In the genomic region with DNA sequence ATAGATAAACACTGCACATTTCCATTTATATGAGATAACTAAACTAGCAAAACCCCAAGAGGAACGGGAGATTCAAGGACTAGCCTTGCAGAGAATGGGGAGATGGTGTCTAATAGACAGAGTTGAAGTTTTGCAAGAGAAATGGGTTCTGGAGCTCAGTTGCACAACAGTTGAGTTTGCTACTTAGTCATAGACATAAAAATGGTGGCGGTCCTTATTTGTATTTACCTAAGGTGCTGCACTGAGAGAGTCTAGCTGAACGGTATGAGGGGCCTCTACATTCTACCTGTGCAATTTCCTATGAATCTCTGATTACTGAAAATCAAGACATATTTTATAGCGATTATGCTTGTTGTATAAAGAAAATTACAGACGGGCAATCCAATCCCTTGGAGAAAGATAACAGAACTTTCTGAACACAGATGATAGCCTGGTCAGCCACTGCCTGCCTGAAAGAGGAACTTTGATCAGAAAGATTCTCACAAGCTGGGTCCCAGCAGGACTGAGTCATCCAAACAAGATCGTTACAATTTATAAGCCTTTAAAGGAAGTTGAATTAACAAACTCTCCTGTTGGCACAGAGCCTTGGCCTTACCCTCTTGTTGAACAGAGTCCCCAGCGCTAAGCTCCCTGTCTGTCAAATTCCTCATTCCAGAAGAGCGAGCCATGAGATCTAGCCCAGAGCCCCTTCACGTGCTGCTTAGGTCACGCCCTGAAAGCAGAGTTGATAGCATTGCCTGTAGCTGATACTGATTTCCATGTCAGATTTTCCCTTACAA, we compare ENCODE assay signal across 23 mouse cellular contexts. TPM values are rescaled to one million over a fixed set of nuclear protein-coding genes. Genes with fewer than 3 reads are reported as not detected.
DNase-seq lines count a peak whose midpoint lies in the region; ATAC-seq and TF ChIP-seq lines count a peak whose summit lies in the region.
"Had no signal": no experiment of that assay in that cellular context is flagged by ENCODE, and none has a peak within 500 bp of the region (broad histone marks: within the 10 kb centered on the region; RNA-seq: fewer than 3 reads in every experiment).

No protein-coding gene starts in this region.

- ATAC-seq in lung, postnatal 0 days: peak; percentile 56
- ATAC-seq in stomach, postnatal 0 days (ENCODE audit: low FRiP score, low TSS enrichment): no peak
- ATAC-seq in erythroblast, adult 5-6 weeks (replicated peaks; ENCODE audit: low FRiP score, poor library complexity, severe bottlenecking): no peak
- ATAC-seq: forebrain, embryonic 15.5 days; midbrain, embryonic 13.5 days had no signal

- TF ChIP-seq POLR2A in bone marrow macrophage, adult 2 months (IDR thresholded peaks at IDR 0.05; ENCODE audit: borderline replicate concordance, low read depth, low read length): no peak

- TF ChIP-seq EP300 in lung, postnatal 0 days (IDR thresholded peaks at IDR 0.05): no peak
- no peak for TF ChIP-seq EP300 in stomach, postnatal 0 days (optimal IDR thresholded peaks at IDR 0.05)

- DNase-seq in urinary bladder, adult 18-20 months (ENCODE audit: low spot score in 2 of 2): peak; percentile 18 to 30
- DNase-seq in urinary bladder, postnatal 10 days (ENCODE audit: low spot score): no peak
- DNase-seq in lung, postnatal 0 days (ENCODE audit: low spot score): peak; percentile 61
- peak; percentile 23 for DNase-seq in stomach, postnatal 0 days (ENCODE audit: low spot score)
- DNase-seq in kidney, postnatal 25 days: no peak
- no peak for DNase-seq in cerebellum, adult 18-20 months
- DNase-seq: cerebellum, postnatal 14 days; kidney, adult 9 months; layer of hippocampus, adult 9-11 months; left cerebral cortex, postnatal 4 days; retina, postnatal 1 day; thymus, adult 2 months had no signal

- peak overlapping the region; percentile 4 for H3K4me3 ChIP-seq in bone marrow macrophage, adult 2 months (ENCODE audit: insufficient read depth, low read length)
- H3K4me3 ChIP-seq in lung, postnatal 0 days (ENCODE audit: low read depth, low read length): no peak overlapping the region
- no peak overlapping the region for H3K4me3 ChIP-seq in stomach, postnatal 0 days (ENCODE audit: low read depth, low read length)
- H3K4me3 ChIP-seq: embryonic facial prominence, embryonic 13.5 days; forebrain, embryonic 15.5 days; heart, embryonic 13.5 days; hindbrain, embryonic 12.5 days; liver, embryonic 15.5 days; midbrain, embryonic 13.5 days; neural tube, embryonic 13.5 days had no signal

- H3K9ac ChIP-seq in lung, postnatal 0 days (replicated peaks; ENCODE audit: low read depth): no peak overlapping the region
- H3K9ac ChIP-seq in stomach, postnatal 0 days (ENCODE audit: low read length): no peak overlapping the region
- H3K9ac ChIP-seq: embryonic facial prominence, embryonic 13.5 days; forebrain, embryonic 15.5 days; heart, embryonic 13.5 days; hindbrain, embryonic 12.5 days; liver, embryonic 15.5 days; midbrain, embryonic 13.5 days; neural tube, embryonic 13.5 days had no signal

- H3K4me1 ChIP-seq in bone marrow macrophage, adult 2 months (ENCODE audit: control insufficient read depth, insufficient read depth, low read length): peaks cover 30% of the 10 kb centered on the region
- H3K4me1 ChIP-seq in lung, postnatal 0 days (ENCODE audit: insufficient read depth, low read depth, low read length): peaks cover 3% of the 10 kb centered on the region; the same call in 1 of the 2 replicates
- H3K4me1 ChIP-seq in stomach, postnatal 0 days (replicated peaks; ENCODE audit: control insufficient read depth, insufficient read depth): no peaks in the 10 kb centered on the region
- H3K4me1 ChIP-seq: embryonic facial prominence, embryonic 13.5 days; forebrain, embryonic 15.5 days; hindbrain, embryonic 12.5 days; liver, embryonic 15.5 days; midbrain, embryonic 13.5 days; neural tube, embryonic 13.5 days had no signal

- 48% methylated on average over 10 of the region's 10 CpGs for WGBS in lung, postnatal 0 days
- WGBS in stomach, postnatal 0 days: 50% methylated on average over 10 of the region's 10 CpGs

- TF ChIP-seq CTCF in bone marrow macrophage, adult 2 months (IDR thresholded peaks at IDR 0.05; ENCODE audit: low read depth, low read length): no peak
- TF ChIP-seq CTCF in lung, postnatal 0 days (IDR thresholded peaks at IDR 0.05): no peak
- no peak for TF ChIP-seq CTCF in stomach, postnatal 0 days (IDR thresholded peaks at IDR 0.05; ENCODE audit: low read depth)

- H3K27me3 ChIP-seq in lung, postnatal 0 days (replicated peaks; ENCODE audit: insufficient read depth, low read length): no peaks in the 10 kb centered on the region
- no peaks in the 10 kb centered on the region for H3K27me3 ChIP-seq in stomach, postnatal 0 days (ENCODE audit: control insufficient read depth, insufficient read depth, low read length)
- H3K27me3 ChIP-seq: CH12.LX; embryonic facial prominence, embryonic 13.5 days; forebrain, embryonic 15.5 days; heart, embryonic 13.5 days; hindbrain, embryonic 12.5 days; liver, embryonic 15.5 days; midbrain, embryonic 13.5 days; neural tube, embryonic 13.5 days had no signal

- no peak overlapping the region for H3K4me2 ChIP-seq in lung, postnatal 0 days (replicated peaks; ENCODE audit: low read depth, low read length)
- H3K4me2 ChIP-seq in stomach, postnatal 0 days (replicated peaks; ENCODE audit: low read depth): no peak overlapping the region
- H3K4me2 ChIP-seq: embryonic facial prominence, embryonic 13.5 days; forebrain, embryonic 15.5 days; heart, embryonic 13.5 days; hindbrain, embryonic 12.5 days; liver, embryonic 15.5 days; midbrain, embryonic 13.5 days; neural tube, embryonic 13.5 days had no signal

- H3K27ac ChIP-seq in bone marrow macrophage, adult 2 months (ENCODE audit: insufficient read depth, low read depth, low read length): peak overlapping the region; percentile 73
- H3K27ac ChIP-seq in lung, postnatal 0 days (ENCODE audit: low read length): no peak overlapping the region
- H3K27ac ChIP-seq in stomach, postnatal 0 days (replicated peaks): no peak overlapping the region
- H3K27ac ChIP-seq: embryonic facial prominence, embryonic 13.5 days; forebrain, embryonic 15.5 days; heart, embryonic 13.5 days; hindbrain, embryonic 12.5 days; liver, embryonic 15.5 days; midbrain, embryonic 13.5 days; neural tube, embryonic 13.5 days had no signal

- no peaks in the 10 kb centered on the region for H3K36me3 ChIP-seq in lung, postnatal 0 days (ENCODE audit: insufficient read depth, low read length)
- H3K36me3 ChIP-seq in stomach, postnatal 0 days (ENCODE audit: control insufficient read depth, insufficient read depth, low read length): no peaks in the 10 kb centered on the region
- H3K36me3 ChIP-seq: embryonic facial prominence, embryonic 13.5 days; forebrain, embryonic 15.5 days; heart, embryonic 13.5 days; hindbrain, embryonic 12.5 days; liver, embryonic 15.5 days; midbrain, embryonic 13.5 days; neural tube, embryonic 13.5 days had no signal

- H3K9me3 ChIP-seq in lung, postnatal 0 days (ENCODE audit: low read length): no peaks in the 10 kb centered on the region
- no peaks in the 10 kb centered on the region for H3K9me3 ChIP-seq in stomach, postnatal 0 days (ENCODE audit: control insufficient read depth, low read length)
- H3K9me3 ChIP-seq: embryonic facial prominence, embryonic 13.5 days; forebrain, embryonic 15.5 days; heart, embryonic 13.5 days; hindbrain, embryonic 12.5 days; liver, embryonic 15.5 days; midbrain, embryonic 13.5 days; neural tube, embryonic 13.5 days had no signal

RNA-seq across cellular contexts. Expression of a gene that starts 37.3 kb away (rescaled TPM):
- polyA plus RNA-seq in bone marrow macrophage, adult 2 months (2012; ENCODE audit: insufficient read depth, insufficient read length, missing spikeins): 41.1 and 49.4 TPM in 2 replicates
- polyA plus RNA-seq in lung, postnatal 0 days (2015; fragmentation: Nextera tagmentation; extraction: Ambion mirVana): 34.1 and 35.7 TPM in 2 replicates
- polyA plus RNA-seq in stomach, postnatal 0 days (2015; fragmentation: Nextera tagmentation; extraction: Ambion mirVana): 26.7 and 29.7 TPM in 2 replicates
- 6.9 and 7.5 TPM in 2 replicates for total RNA-seq in erythroblast, adult 5-6 weeks (2015; ENCODE audit: low replicate concordance)
- total RNA-seq in erythroblast, adult 5-6 weeks (2017; ENCODE audit: low replicate concordance): 2.2 TPM in 1 of 2 replicates, not detected in the other

RNA-seq across cellular contexts. Expression of a gene that starts 37.8 kb away (rescaled TPM):
- 0.84 and 0.97 TPM in 2 replicates for polyA plus RNA-seq in bone marrow macrophage, adult 2 months (2012; ENCODE audit: insufficient read depth, insufficient read length, missing spikeins)
- 0.26 and 0.29 TPM in 2 replicates for polyA plus RNA-seq in lung, postnatal 0 days (2015; fragmentation: Nextera tagmentation; extraction: Ambion mirVana)
- 0.07 and 0.21 TPM in 2 replicates for polyA plus RNA-seq in stomach, postnatal 0 days (2015; fragmentation: Nextera tagmentation; extraction: Ambion mirVana)
- total RNA-seq in erythroblast, adult 5-6 weeks (2015; ENCODE audit: low replicate concordance): not detected in 2 replicates
- not detected in 2 replicates for total RNA-seq in erythroblast, adult 5-6 weeks (2017; ENCODE audit: low replicate concordance)
- total RNA-seq: CH12.LX; gastrocnemius, adult 8-10 months had no signal
- polyA plus RNA-seq: heart, embryonic 13.5 days; liver, embryonic 15.5 days; thymus, adult 2 months had no signal

Comparison
In these comparisons a context has a peak if more than half of its experiments do, and no peak if none do; other contexts are left out.
1. DNase-seq: peak in urinary bladder, adult 18-20 months (2 of 2), lung, postnatal 0 days (single experiment) and stomach, postnatal 0 days (single experiment); none in urinary bladder, postnatal 10 days (single experiment), kidney, postnatal 25 days (0 of 2) and cerebellum, adult 18-20 months (0 of 2).